Mouse (Mus musculus): ENCODE measurements around the gene Fsd1l. TPM values are rescaled to one million over a fixed set of nuclear protein-coding genes. Genes with fewer than 3 reads are reported as not detected.

Gene Fsd1l
- 22.7 and 26.8 TPM in 2 replicates for polyA plus RNA-seq (2014; fragmentation: Nextera tagmentation; extraction: Ambion mirVana)

DNA sequence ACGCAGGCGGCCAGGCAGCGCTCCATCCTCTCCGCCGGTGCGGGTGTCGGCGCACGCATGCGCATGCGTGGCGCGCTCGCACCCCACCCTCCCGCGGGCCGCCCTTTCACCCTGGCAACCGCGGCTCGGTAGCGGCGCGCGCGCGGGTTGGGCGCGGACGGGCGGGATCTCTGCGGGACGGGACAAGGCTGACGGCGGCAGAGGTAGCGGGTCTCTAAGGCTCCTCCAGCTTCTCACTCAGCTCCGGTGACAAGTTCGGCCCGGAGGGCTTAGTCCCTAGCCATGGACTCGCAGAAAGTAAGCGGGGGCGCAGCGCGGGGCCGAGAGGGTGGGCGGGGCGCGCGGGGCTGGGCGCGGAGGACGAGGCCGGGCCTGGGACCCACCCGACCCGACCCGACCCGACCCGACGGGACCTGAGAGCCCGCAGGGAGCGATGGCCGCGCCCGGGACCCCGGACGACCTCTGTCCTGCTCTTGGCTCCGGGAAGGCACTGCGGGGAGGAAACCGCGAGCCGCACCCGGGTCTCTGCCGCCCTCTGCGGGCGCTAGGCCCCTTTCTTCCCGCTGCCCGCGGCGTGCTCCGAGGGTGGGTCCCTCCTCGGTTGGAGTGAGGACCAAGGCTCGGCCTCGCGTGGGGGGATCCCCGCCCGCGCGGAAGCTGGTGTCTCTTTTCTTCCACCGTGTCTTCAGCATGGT is at the start of gene Fsd1l:
Gene Fsd1l (plus strand): TSS at position 156 of the 695 bp plus-strand sequence.
- under 1% methylated on average over 81 of the region's 88 CpGs for WGBS
- H3K4me3 ChIP-seq (ENCODE audit: low read depth, low read length): peak within 1 kb of the TSS; percentile 85
- peaks cover 12% of the 10 kb centered on the region for H3K4me1 ChIP-seq (ENCODE audit: control insufficient read depth, insufficient read depth, low read length)
- peak within 1 kb of the TSS; percentile 89 for H3K9ac ChIP-seq (ENCODE audit: low read length)
- peak within 1 kb of the TSS; percentile 60 for H3K4me2 ChIP-seq
- DNase-seq (ENCODE audit: low spot score, missing footprints) (peak; percentile 98), ATAC-seq (ENCODE audit: low FRiP score) (peak; percentile 93)
- peak within 1 kb of the TSS; percentile 72 for H3K27ac ChIP-seq (ENCODE audit: low read depth, low read length)
- no peaks in the 10 kb centered on the region for H3K9me3 ChIP-seq (ENCODE audit: control insufficient read depth, low read length)
- no peaks in the 10 kb centered on the region for H3K36me3 ChIP-seq (ENCODE audit: control insufficient read depth, insufficient read depth, low read length)
- H3K27me3 ChIP-seq (ENCODE audit: control insufficient read depth, insufficient read depth, low read length): no peaks in the 10 kb centered on the region; the same call in 1 of the 2 replicates

DNA sequence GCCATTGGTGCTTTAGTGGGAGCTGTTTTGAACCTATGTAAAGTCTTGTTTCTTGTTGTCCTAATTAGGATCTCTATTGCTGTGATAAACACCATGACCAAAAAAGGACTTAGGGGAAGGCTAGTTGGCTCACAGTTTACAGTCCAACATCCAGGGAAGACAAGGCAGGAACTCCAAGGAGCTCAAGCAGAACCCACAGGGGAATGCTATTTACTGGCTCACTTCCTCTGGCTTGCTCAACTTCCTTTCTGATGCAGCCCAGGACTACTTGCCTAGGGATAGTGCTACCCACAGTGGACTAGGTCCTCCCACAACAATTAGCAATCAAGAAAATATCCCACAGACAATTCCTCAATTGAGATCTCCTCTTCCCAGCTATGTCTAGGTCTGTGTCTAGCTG is 43.6 kb upstream of the Fsd1l start:
- peak; percentile 72 for DNase-seq (ENCODE audit: low spot score, missing footprints)
- no peak for ATAC-seq (ENCODE audit: low FRiP score)
- Histone ChIP-seq H3K4me3 (ENCODE audit: low read depth, low read length) (no peak overlapping the region), H3K4me1 (ENCODE audit: control insufficient read depth, insufficient read depth, low read length) (no peaks in the 10 kb centered on the region), H3K27me3 (ENCODE audit: control insufficient read depth, insufficient read depth, low read length) (no peaks in the 10 kb centered on the region), H3K9ac (ENCODE audit: low read length) (no peak overlapping the region), H3K27ac (ENCODE audit: low read depth, low read length) (no peak overlapping the region), H3K9me3 (ENCODE audit: control insufficient read depth, low read length) (no peaks in the 10 kb centered on the region), H3K4me2 (no peak overlapping the region), H3K36me3 (ENCODE audit: control insufficient read depth, insufficient read depth, low read length) (no peaks in the 10 kb centered on the region)

DNA sequence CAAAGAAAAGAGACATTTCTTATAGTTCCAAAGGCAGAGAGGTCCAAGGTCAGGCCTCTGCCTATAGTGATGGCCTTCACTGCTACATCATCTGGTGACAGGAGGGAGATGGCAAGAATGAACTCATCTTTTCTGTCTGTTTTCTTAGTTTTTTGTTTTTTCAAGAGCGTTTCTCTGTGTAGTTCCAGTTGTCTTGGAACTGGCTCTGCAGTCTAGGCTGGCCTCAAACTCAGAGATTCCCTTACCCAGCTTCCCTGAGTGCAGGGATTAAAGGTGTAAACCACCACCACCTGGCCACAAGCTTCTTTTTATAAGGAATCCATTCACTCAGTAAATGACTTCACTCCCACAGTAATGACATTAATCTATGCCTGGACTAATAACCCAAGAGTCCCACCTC is 42.3 kb upstream of the Fsd1l start:
- ATAC-seq (ENCODE audit: low FRiP score): no peak

DNA sequence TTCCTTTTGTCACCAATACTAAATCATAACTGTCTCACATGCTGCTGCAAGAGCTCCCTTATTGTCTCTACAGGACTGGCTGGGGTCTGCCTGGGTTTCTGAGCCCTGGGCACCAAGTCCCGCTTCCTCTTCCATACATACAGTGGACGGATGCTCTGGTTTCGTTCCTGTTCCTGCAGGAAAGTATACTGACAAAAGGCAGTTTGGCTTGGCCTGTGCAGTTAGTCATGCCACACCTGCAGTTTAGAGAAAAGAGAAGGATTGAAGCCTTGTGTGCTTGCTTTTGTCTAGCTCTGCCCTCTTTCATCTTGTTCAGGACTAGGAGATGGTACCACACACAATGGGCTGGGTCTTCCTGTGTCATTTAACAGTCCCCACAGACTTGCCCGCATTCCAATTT is 41.8 kb upstream of the Fsd1l start:
- Histone ChIP-seq H3K4me1 (ENCODE audit: control insufficient read depth, insufficient read depth, low read length) (no peaks in the 10 kb centered on the region), H3K4me3 (ENCODE audit: low read depth, low read length) (no peak overlapping the region), H3K36me3 (ENCODE audit: control insufficient read depth, insufficient read depth, low read length) (no peaks in the 10 kb centered on the region), H3K9ac (ENCODE audit: low read length) (no peak overlapping the region), H3K27me3 (ENCODE audit: control insufficient read depth, insufficient read depth, low read length) (no peaks in the 10 kb centered on the region), H3K27ac (ENCODE audit: low read depth, low read length) (no peak overlapping the region), H3K9me3 (ENCODE audit: control insufficient read depth, low read length) (no peaks in the 10 kb centered on the region), H3K4me2 (no peak overlapping the region)
- WGBS: 95% methylated on average over 4 of the region's 4 CpGs
- ATAC-seq (ENCODE audit: low FRiP score) (no peak), DNase-seq (ENCODE audit: low spot score, missing footprints) (peak; percentile 72)

More for the DNA sequence above, 42.3 kb upstream of the Fsd1l start:
- no peak overlapping the region for H3K9ac ChIP-seq (ENCODE audit: low read length)
- 88% methylated on average over 1 of the region's 1 CpGs for WGBS
- DNase-seq (ENCODE audit: low spot score, missing footprints): peak; percentile 62
- H3K27me3 ChIP-seq (ENCODE audit: control insufficient read depth, insufficient read depth, low read length): no peaks in the 10 kb centered on the region
- no peaks in the 10 kb centered on the region for H3K36me3 ChIP-seq (ENCODE audit: control insufficient read depth, insufficient read depth, low read length)
- H3K4me3 ChIP-seq (ENCODE audit: low read depth, low read length): no peak overlapping the region
- no peaks in the 10 kb centered on the region for H3K4me1 ChIP-seq (ENCODE audit: control insufficient read depth, insufficient read depth, low read length)
- no peak overlapping the region for H3K4me2 ChIP-seq
- no peaks in the 10 kb centered on the region for H3K9me3 ChIP-seq (ENCODE audit: control insufficient read depth, low read length)
- H3K27ac ChIP-seq (ENCODE audit: low read depth, low read length): no peak overlapping the region

DNA sequence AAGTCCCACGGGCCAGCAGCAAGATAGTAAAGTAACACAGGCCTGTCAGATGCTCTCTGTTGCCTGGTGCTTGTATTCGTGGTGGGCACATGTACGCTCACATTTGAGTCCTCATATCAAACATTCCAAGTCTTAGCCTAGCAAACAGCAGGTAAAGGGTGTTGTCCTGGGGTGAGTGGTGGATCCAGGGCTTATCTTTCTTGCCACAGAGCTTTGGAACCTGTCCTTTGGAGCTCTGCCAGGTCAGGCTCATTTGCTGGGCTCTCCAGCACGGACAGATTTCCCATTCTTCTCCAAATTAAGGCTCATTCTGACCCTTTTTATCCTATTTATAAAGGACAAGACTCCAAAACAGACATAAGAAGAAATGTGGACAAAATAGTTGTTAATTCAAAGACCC is 41.1 kb upstream of the Fsd1l start:
- H3K27ac ChIP-seq (ENCODE audit: low read depth, low read length): no peak overlapping the region
- H3K4me1 ChIP-seq (ENCODE audit: control insufficient read depth, insufficient read depth, low read length): no peaks in the 10 kb centered on the region
- H3K9me3 ChIP-seq (ENCODE audit: control insufficient read depth, low read length): no peaks in the 10 kb centered on the region
- no peak overlapping the region for H3K4me3 ChIP-seq (ENCODE audit: low read depth, low read length)
- no peaks in the 10 kb centered on the region for H3K36me3 ChIP-seq (ENCODE audit: control insufficient read depth, insufficient read depth, low read length)
- H3K4me2 ChIP-seq: no peak overlapping the region
- DNase-seq (ENCODE audit: low spot score, missing footprints): peak; percentile 47
- no peak for ATAC-seq (ENCODE audit: low FRiP score)
- H3K27me3 ChIP-seq (ENCODE audit: control insufficient read depth, insufficient read depth, low read length): no peaks in the 10 kb centered on the region
- WGBS: 81% methylated on average over 4 of the region's 4 CpGs
- no peak overlapping the region for H3K9ac ChIP-seq (ENCODE audit: low read length)

DNA sequence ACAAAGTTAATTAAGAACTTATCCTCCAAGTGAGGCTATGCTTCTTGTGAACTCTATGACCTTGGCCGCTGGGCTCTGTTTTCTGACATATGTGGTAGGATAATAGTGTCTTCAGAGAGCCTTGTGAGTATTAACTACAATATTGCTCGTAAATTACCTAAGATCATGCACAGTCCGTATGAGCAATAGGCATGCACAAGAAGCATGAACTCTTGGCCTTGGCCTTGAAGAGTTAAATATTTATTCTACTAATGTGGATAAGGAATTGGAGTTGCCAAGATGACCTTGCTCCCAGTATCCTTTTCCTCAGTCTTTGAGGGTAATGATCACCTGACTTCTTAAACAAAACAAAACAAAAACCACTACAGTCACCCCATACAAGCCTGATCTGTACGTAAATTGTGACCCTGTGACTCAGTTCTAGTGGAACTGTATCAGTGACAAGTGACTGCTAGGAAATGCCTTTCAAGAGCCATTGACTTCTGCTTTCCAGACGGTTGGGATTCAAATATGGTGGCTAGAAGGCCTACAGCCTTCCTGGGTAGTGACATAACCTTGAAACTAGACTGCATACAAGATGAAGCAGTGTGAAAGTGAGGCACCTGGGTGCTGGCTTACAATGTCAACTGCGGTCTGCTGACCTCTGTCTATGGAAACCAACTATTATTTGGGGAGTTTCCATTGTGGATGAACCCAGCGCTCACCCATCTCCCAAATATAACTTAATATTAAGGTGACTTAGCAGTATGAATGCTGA is 40.4 kb upstream of the Fsd1l start:
- no peak overlapping the region for H3K27ac ChIP-seq (ENCODE audit: low read depth, low read length)
- DNase-seq (ENCODE audit: low spot score, missing footprints) (peak; percentile 31), ATAC-seq (ENCODE audit: low FRiP score) (no peak)
- H3K9me3 ChIP-seq (ENCODE audit: control insufficient read depth, low read length): no peaks in the 10 kb centered on the region
- H3K27me3 ChIP-seq (ENCODE audit: control insufficient read depth, insufficient read depth, low read length): no peaks in the 10 kb centered on the region
- no peak overlapping the region for H3K4me2 ChIP-seq
- no peaks in the 10 kb centered on the region for H3K36me3 ChIP-seq (ENCODE audit: control insufficient read depth, insufficient read depth, low read length)
- WGBS: 91% methylated on average over 7 of the region's 7 CpGs
- H3K4me1 ChIP-seq (ENCODE audit: control insufficient read depth, insufficient read depth, low read length): no peaks in the 10 kb centered on the region
- no peak overlapping the region for H3K4me3 ChIP-seq (ENCODE audit: low read depth, low read length)
- no peak overlapping the region for H3K9ac ChIP-seq (ENCODE audit: low read length)

DNA sequence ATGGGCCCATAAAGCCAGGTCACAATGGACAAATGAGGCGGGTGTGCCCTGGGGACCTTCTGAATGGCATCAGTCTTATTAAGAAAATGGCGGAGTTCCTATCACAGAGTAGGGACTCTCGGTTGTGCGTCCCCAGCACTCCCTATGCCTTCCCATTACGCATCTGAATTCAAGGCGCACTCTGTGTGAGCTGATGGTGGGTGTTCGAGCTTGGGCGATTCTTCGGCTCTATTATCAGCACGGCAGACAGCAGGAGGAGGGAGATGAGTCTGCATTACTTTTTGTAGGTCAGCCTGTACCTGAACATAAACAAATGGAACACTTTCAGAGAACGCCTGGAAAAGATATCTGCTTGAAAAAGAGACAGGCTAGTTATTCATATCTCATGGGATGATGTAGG is 39.7 kb upstream of the Fsd1l start:
- no peak overlapping the region for H3K9ac ChIP-seq (ENCODE audit: low read length)
- H3K27me3 ChIP-seq (ENCODE audit: control insufficient read depth, insufficient read depth, low read length): no peaks in the 10 kb centered on the region
- DNase-seq (ENCODE audit: low spot score, missing footprints) (no peak), ATAC-seq (ENCODE audit: low FRiP score) (no peak)
- no peaks in the 10 kb centered on the region for H3K4me1 ChIP-seq (ENCODE audit: control insufficient read depth, insufficient read depth, low read length)
- WGBS: 94% methylated on average over 11 of the region's 11 CpGs
- no peaks in the 10 kb centered on the region for H3K36me3 ChIP-seq (ENCODE audit: control insufficient read depth, insufficient read depth, low read length)
- no peak overlapping the region for H3K27ac ChIP-seq (ENCODE audit: low read depth, low read length)
- no peaks in the 10 kb centered on the region for H3K9me3 ChIP-seq (ENCODE audit: control insufficient read depth, low read length)
- H3K4me2 ChIP-seq: no peak overlapping the region
- no peak overlapping the region for H3K4me3 ChIP-seq (ENCODE audit: low read depth, low read length)

DNA sequence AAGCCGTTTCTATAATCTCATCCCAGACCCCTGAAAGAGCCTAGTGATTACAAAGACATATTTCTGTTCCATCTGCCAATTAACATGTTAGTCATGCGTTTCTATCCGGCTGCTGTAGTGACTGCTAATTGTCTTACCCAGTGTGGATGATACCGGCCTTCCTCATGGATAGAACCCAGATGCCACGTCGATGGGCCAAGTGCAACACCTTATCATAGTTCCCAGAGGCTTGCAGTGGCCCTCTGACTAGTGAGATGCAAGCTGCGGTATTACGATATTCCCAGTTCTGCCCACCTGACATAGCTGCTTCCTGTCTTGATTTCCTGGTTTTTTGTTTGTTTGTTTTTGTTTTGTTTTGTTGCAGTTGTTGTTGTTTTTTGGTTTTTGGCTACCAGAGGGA is 39.3 kb upstream of the Fsd1l start:
- Histone ChIP-seq H3K9me3 (ENCODE audit: control insufficient read depth, low read length) (no peaks in the 10 kb centered on the region), H3K9ac (ENCODE audit: low read length) (no peak overlapping the region), H3K4me1 (ENCODE audit: control insufficient read depth, insufficient read depth, low read length) (no peaks in the 10 kb centered on the region), H3K27me3 (ENCODE audit: control insufficient read depth, insufficient read depth, low read length) (no peaks in the 10 kb centered on the region), H3K36me3 (ENCODE audit: control insufficient read depth, insufficient read depth, low read length) (no peaks in the 10 kb centered on the region), H3K4me2 (no peak overlapping the region), H3K27ac (ENCODE audit: low read depth, low read length) (no peak overlapping the region), H3K4me3 (ENCODE audit: low read depth, low read length) (no peak overlapping the region)
- no peak for ATAC-seq (ENCODE audit: low FRiP score)
- DNase-seq (ENCODE audit: low spot score, missing footprints): no peak
- WGBS: 87% methylated on average over 8 of the region's 8 CpGs

DNA sequence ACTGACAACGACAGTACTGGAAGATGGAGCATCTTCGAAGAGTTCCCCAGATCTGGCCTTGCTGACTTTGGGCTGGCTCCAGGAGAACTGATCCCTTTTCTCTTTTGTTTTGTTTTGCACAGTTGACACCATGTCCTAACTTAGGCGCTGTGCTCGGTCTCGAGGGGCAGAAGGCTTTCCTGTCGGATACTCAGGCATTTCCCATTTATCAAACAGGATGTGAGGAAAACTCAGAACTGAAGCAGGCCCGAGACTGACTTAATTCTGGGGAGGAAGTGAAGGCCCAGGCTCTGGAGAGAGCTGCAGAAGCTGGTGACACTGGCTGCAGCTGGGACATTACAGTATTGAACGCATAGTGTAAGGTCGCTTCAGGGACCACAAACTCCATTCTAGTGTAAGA is 38.9 kb upstream of the Fsd1l start:
- H3K27me3 ChIP-seq (ENCODE audit: control insufficient read depth, insufficient read depth, low read length): no peaks in the 10 kb centered on the region
- WGBS: 80% methylated on average over 9 of the region's 9 CpGs
- H3K4me2 ChIP-seq: no peak overlapping the region
- ATAC-seq (ENCODE audit: low FRiP score): no peak
- H3K9me3 ChIP-seq (ENCODE audit: control insufficient read depth, low read length): no peaks in the 10 kb centered on the region
- no peaks in the 10 kb centered on the region for H3K36me3 ChIP-seq (ENCODE audit: control insufficient read depth, insufficient read depth, low read length)
- no peak overlapping the region for H3K9ac ChIP-seq (ENCODE audit: low read length)
- peak; percentile 19 for DNase-seq (ENCODE audit: low spot score, missing footprints)
- no peak overlapping the region for H3K4me3 ChIP-seq (ENCODE audit: low read depth, low read length)
- H3K4me1 ChIP-seq (ENCODE audit: control insufficient read depth, insufficient read depth, low read length): no peaks in the 10 kb centered on the region
- H3K27ac ChIP-seq (ENCODE audit: low read depth, low read length): no peak overlapping the region

Measured in midbrain, embryonic 11.5 days (tissue).